Mouse (Mus musculus) brain, embryonic 18.5 days (tissue): ENCODE results near the gene Pdik1l.

Source experiments
- DNase-seq: peaks from one replicate; pipeline ENCODE4 v3.0.0-alpha.2; 2012; ENCODE audit warnings: low read depth, low spot score

The Pdik1l gene

DNA sequence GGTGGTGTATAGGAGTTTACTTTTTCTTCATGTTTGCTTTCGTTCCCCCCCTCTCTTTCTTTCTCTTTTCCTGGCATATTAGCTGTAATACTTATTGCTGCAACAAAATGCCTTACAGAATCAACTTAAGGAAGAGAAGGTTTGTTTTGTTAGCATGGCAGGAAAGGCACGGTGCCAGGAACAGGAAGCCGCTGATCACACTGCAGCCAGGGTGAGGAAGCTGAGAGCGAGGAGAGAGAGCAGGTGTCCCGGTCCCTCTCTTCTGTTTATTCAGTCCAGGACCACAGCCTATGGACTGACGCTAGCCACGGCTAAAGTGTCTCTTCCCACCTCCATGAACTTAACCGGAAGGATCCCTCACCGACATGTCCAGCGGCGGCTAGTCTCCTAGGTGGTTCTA, 29.3 kb downstream of the Pdik1l start:
- no peak for DNase-seq

DNA sequence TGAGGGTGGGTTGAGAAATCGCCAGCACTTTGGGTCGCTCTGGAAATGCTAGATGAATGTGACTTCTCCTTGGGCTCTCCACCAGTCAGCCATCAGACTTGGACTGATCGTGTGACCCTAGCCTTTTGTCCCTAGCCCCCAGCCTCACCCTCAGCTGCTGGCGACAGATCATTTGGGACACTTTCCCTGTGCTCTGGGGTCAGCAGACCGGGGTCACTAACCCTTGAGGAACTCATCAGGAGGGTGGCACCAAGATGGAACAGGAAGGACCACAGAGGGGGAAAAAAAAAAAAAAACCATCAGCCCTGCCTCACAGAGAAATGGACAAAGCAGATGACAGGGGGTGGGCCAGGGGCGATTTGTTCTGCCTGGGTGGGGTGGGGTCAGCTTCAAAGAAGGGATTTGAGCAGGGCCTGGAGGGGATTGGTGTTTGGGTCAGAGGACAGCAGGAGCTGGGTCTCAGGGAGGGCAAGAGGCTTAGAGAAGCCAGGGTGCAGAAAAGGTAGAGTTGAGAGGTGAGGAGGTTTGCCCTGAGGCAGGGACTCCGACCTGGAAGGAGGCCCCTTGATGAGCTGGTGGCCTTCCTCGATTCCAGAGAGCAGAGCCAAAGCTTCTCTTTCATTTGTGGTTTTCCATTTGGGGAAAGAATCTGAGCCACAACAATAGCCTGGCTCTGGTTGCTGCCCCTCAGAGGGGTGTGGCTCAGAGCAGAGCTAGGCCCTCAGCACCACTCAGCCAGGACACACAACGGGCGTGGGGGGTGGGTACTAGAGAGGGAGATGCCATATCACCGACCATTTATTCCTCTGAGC, 30.3 kb downstream of the Pdik1l start:
- no peak for DNase-seq

DNA sequence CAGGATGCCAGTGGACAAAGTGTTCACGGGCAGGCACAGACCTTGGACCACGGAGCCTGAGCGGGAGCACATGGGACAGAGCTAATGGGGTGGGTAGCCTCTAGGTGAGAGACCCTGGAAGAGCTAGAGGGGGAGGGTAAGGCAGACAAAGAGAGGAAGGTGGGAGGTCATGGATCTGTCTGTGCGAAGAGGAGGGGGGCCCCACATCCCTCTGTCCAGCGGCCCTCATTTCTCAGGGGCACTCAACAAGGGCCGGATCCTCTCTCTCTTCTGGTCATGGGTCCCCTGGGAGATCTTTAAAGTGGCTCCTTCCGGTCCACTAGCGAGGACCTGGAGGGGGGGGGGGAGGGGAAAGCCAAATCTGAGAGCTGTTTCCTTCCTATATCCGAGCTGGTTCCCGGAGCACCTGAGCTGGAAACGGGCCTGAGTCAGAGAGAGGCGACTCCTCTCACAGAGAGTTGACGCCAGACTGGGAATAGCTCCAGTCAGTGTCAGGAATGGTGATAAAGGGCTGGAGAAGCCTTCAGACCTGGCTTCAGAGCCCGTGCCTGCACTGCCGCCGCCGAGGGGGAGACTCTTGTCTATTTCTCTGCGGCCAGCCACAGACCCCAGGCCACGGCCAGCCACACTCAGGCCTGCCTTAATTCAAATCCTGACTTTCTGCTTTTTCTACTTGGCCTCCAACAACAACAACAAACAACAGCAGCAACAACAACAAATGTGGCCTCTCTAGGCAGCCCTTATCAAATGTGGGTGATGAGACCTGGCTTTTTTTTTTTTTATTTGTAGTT, 31.1 kb downstream of the Pdik1l start:
- DNase-seq, result no peak

DNA sequence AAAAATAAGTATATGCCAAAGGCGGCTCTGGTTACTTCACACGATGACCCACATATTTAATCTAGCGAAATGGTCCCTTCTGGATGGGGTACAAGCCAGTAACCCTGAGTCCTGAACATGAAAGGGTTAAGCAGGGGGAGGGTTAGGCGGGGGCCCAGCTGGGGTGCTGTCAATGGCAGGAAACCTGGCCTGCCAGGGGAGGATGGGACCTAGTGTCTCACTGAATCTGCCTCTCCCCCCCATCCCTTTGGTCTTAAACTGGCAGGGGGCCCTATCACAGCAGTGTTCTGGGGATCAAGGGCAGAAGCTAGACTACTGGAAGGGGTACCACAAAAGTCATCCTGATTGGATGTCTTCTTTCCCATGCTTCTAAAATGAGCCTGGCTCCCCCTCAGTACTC, 31.8 kb downstream of the Pdik1l start:
- DNase-seq, result no peak

DNA sequence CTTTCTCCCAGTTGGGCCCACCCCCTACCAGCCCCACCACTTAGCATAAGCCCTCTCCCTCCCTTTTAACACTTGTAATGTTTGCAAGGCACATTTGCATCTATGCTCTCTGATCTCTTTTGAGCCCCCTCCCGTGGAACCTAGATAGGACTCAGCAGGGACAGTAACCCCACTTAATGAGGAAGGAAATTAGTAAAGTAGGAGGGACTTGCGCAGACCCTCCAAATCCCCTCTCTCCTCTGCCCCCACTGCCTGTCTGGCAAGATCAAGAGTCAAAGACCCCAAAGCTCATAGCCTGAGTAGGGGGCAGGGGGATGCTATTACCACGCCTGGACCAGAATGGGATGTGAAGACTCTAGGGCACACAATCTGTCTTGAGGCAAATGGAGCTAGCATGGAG, 32.9 kb downstream of the Pdik1l start:
- DNase-seq, result no peak

DNA sequence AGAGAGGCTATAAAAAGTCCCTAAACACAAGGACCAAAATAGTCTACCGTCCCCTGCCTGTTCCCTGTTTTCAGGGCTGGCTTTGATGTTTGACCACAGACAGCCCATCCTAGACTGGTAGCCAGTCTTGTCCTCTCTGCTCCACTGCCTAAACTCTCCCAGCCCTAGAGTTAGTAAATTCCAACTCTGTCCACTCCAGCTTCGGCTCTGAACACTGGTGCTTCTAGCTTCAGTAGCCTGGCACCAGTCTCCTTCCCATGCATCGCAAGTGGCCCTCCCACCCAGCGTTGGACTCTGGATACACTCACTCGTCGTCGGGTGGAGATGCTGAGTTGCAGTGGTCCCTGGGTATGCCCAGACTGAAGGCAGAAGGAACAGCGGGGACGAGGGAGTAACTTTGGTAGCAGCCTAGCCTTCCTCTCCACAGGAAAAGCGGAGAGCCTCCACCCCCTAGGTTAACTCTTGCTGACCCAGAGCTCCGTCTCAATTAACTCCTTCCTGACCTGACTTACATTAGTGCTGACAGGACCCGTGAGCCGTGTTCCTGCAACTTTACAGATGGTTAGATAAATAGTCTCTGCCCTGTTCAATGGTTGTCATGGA, 33.9 kb downstream of the Pdik1l start, which contains the start of gene Grrp1:
TSS of gene Grrp1 (minus strand) at position 385 of the 603 bp plus-strand sequence.
- DNase-seq, result no peak

DNA sequence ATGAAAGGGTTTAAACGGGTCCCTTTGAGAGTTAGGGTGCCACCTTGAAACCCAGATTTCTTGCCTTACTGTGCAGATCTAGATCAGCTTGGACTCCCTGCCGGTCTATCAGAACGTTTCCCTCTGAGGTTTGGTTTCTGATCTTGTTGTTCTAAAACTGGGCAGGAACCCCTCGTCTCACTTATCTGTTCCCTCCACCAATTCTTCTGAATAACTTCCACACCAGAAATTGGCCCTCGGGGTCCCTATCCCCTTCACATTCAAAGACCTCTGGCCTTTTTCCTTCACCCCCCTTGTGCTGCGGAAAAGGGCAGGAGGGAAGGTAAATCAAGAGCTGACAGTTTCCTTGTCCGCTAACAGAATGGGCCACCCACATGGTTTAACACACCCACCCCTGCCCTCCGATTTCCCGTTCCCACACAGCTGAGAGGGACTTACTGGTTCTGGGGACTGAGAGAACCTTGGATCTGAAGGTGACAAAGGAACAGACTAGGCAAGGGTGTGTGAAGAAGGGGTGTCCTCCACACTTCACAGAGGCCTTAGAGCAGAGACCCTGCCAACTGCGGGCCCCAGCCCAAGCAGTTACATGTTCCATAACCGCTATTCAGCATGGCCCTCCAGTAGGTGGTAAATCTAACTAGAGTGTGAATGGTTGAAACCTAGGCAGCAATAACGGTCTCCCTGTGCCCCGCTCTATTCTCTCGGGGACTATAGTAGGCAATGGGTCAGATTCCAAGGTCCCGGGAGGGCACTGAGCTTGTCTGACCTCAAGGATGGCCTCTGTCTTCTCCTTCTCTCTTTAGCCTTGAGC, 34.6 kb downstream of the Pdik1l start:
- no peak for DNase-seq

DNA sequence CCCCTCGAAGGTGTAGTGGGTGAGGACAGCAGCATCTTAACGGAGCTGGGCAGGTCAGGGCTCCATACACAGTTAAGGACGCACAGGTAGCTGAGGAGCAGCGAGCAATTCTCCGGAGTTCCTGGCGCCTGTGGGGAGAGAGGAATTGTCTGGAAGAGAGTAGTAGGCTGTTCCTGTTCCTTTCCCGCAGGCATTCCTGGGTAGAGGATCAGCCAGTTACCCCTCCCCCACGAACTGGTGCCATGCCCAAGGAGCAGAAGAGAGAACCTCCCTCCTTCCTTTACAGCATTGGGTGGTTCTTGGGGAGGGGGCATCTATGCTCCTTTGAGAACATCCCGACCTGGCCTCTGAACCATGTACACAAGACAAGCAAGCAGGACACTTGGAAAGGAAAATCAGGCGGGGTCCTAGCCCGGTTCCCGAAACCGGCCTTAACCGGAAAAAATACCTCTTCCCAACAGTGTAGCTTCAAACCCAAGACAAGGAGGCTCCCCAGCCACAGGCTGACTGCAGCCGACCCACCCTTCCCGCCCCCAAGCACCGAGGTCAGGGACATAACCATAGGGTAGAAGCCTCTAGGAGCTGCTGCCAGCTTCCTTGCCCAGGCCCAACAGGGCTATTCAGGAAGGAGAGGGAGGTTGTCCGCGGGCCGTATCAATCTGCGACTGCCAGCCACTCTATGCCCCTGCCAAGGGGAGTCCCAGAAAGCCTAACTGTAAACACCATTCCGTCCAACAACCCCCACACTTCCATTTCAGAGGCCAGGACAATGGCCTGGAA, 35.4 kb downstream of the Pdik1l start:
- no peak for DNase-seq

DNA sequence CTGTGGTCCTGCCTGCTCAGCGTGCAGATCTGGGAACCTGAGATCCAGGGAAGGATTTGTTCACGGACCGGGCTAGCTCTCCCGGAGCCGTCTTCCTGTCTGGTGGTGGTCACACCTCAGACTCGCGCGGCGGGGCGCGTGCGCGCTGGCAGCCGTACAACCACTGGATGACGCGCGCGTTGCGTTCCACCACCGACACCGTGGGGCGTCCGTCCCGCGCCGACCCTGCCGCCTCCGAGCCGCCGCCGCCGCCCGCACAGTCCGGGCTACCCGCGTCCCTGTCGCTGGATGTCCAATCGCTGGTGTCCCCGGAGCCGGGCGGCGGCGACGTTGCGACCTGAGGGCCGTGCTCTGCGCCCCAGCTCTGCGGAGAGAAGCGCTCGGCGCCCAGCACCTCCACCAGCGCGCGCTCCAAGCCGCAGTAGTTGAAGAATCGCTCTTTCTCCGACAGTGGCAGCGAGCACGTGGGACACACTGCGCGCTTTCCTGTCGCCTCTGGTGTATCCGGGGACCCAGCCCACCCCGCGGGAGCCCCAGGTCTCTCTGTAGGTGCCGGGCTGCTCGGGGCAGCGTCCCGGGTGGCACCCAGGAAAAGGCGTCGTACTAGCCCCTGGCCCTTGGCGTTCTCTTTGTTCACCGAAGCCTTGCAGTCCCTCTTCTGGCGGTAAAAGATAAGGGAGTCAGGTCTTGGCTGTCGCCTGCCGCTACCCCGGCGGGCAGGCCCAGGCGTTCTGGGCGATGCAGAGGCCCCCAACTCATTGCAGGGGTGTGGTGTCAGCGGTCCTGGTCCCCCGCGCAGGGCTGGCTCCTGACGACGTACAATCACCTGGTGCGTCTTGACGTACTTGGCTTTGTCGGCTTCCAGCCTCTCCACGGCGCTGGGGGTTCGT, 36.2 kb downstream of the Pdik1l start:
- DNase-seq, result no peak

DNA sequence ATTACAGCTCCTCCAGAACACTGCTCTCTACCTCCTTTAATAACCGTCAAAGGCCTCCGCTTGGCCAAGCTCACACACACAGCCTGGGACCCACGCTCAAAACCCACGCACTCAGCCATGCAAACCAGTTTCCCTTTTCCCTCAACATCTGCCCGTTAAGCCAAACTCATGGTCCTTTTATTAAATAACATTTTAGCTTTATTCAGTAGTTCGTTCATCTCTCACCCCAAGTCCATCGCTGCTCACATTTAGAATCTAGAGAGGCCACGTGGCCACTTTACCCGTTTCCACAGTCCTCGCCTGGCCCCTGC, 36.8 kb downstream of the Pdik1l start:
- DNase-seq, result no peak

DNA sequence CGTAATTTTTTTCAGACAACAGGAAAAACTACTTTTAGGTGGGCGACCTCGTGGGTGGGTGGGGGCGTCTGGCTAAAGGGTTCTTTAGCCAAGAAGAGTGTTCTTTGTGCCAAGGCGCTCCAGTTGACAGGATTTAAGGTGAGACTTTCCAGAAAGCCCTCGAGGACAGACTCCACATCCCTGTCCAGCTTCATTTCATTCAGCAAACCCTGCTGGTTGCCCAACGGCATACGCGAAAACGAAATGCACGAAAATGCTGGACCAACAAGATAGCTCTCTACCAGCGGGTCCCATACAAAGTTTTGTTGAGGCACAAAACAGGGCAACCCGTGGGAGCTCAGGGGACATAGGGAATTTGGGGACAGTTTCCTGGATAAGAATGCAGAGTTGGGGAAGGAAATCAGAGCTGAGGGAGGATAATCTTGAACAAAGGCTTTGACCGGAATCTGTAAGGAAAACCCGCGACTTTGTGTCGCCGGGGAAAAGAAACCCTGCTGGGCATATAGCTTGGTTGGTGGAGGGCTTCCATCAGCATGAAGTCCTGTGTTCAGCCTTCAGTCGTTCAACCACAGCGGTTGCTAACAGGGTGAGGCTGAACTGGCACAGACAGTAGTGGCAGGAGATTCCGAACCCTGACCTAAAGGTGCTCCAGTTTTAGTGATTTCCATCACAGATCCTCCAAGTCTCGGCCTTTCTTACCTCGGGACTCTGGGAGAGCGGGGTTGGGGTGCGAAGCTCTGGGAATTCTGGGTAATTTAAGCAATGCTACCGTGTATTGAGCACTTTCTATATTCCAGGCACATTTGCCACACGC, 37.4 kb downstream of the Pdik1l start:
- DNase-seq, result no peak

DNA sequence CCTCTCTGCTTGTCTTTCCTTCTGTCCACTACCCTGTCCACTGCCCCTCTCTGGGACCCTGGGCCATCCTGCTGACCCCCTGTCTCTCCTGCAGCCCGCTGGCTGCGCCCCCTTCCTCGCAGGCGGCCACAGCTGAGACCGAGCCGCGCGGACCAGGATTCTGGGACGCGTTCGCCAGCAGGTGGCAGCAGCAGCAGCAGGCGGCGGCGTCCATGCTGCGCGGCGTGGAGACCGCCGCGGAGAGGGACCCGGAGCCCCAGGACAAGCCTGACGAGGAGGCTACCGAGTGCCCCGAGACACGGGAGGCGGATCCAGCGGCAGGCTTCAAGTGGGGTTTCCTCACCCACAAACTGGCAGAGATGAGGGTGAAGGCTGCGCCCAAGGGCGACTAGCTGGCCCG, 38.0 kb downstream of the Pdik1l start:
- DNase-seq, result no peak

DNA sequence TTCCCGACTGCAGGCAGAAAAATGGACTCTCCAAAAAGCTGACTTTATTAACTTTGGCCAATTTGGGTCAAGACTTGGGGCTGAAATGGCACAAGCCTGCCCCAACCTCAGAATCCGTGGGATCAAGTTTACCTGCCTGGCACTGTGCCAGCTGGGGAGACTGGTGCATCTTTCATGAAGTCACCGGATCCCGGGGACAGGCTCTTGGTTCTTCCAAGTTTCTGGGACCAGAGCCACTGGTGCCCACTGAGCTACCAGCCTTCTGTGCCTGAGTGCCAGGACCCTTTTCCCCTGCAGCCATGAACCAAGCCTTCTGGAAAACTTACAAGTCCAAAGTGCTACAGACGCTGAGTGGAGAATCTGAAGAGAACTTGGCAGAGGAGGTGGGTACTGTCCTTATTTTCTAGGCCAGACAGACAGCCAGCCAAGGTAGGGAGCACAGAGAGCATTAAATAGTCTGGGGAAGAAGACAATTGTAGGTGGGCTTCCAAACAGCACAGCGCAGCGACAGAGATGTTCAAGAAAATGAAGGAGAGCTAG, 40.9 kb downstream of the Pdik1l start, which contains the start of gene Gm30191:
TSS of gene Gm30191 (plus strand) at position 217 of the 540 bp plus-strand sequence.
- DNase-seq, result no peak

DNA sequence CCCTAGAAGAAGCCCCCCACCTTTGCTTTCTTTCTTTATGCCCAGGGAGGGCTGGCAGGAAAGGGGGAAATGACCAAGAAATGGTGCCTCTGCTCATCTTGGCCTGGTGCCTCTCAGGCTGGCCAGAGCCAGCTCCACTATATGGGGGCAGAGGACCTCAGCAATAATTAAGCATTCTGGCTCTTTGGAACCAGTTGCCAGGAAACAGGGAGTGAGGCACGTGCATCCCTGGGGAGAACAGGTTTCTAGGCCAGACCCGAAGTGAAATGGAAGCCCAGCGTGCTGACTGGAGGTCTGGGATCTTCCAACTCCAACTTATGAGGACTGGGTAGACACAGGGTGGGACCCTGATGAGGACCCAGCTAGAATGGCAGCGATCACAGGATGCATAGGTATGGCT, 41.4 kb downstream of the Pdik1l start:
- DNase-seq, result no peak

DNA sequence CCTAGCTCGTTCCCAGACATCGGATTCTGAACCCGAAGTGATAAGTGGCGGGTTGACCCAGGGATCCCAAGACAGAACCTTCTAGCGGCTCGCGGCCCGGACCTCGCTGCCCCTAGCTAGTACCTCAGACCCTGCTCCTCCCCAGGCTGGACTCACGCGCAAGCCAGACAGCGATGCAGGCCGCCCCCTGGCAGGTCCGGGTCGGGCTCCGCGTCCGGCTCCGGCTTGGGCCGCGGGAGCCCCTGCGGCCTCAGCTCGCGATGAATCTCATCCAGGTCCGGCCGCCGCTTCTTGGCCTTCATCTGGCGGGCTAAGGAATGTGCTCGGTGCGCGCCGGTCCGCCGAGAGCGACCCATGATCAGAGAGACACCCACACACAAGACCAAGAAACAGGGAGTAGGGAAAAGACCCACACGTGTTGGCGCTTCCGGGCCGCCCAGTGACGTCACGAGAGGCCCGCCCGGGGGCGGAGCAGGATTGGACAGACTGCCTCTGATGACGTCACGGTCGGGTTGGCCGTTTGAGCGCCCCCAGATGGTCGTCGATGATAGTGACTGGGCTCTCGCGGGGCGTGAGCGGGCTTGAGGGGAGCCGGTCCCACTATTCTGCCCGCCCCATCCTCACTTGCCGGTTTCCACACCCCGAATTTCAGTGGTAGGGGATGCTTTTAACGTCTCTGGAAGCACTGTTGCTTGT, 42.4 kb downstream of the Pdik1l start, which contains the start of gene Zfp593:
TSS of gene Zfp593 (minus strand) at position 445 of the 696 bp plus-strand sequence.
- DNase-seq, result peak; percentile 73

DNA sequence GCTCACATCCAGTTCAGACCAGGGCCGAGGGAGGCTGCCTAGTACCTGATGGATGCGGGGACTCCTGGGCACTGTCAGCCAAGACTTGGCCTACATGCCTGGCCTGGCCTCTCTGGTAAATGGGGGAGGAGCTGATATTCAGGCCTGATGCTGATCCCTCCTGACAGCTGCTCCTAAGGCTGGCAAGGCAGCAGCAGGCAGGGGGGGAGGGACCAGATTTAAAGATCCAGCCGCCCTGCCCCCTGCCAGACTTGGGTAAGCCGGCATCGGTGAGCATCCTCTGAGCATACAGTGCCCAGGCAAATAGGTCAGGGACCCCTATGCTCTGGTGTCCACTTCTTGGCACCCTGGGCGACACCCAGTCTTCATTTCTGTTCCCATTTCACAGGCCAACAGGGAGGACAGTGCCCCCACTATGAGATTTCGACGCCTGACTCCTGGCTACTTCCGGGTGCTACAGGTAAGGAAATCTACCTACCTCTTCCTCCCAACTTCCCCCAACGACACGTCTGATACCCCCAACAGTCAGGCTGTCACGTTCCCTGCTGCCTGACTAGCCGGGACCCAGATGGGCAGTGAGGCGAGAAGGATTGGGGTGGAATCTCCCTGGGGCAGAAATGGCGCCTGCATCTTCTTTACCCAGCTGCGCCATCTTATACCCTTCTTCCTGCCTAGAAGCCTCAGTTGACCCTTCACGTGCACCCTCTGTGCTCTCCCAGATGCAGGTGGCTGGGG, 44.0 kb downstream of the Pdik1l start, which contains the start of gene E130218I03Rik:
TSS of gene E130218I03Rik (plus strand) at position 147 of the 735 bp plus-strand sequence.
- DNase-seq, result no peak

DNA sequence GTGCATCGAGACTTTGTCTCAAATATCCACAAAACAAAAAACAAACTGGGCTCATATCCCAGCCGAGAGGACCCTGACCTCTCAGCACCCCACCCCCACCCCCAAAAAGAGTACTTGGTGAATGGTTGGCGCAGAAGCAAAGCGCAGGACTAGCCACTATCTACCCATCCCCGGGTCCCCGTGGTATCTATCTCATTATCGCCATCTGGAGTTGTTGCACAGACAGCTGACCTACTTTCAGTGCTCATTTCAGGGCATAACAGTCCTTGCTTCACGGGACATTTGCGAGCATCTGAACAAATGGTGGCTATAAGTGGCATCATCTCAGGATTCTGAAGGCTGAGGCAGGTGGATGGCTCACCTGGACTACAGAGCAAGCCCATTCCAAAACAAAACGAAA, 49.0 kb downstream of the Pdik1l start:
- no peak for DNase-seq
